Mouse (Mus musculus) embryonic facial prominence, embryonic 14.5 days (tissue): ENCODE results near the gene Ern1. TPM values are rescaled to one million over a fixed set of nuclear protein-coding genes. Genes with fewer than 3 reads are reported as not detected.

ENCODE experiments used
- ATAC-seq: fragments of 200-750 bp; cut with Nextera tagmentation; 2 replicates; pipeline ENCODE4 v1.8.0; 2017; ENCODE audit warnings: low read depth, moderate number of reproducible peaks, moderate TSS enrichment
- DNase-seq: peaks from one replicate; pipeline ENCODE4 v3.0.0-alpha.2; 2015; ENCODE audit warnings: low spot score
- H3K27ac ChIP-seq: fragments of 300-500 bp; sonication (generic); replicated peaks from 2 replicates; pipeline ENCODE4 v1.5.1; 2014; ENCODE audit warnings: low read depth, mild to moderate bottlenecking, low read length, moderate library complexity
- H3K27me3 ChIP-seq: fragments of 300-500 bp; sonication (generic); replicated peaks from 2 replicates; pipeline ENCODE4 v1.6.1; 2014; ENCODE audit warnings: low read length; ENCODE audit not compliant: control insufficient read depth, insufficient read depth
- H3K36me3 ChIP-seq: fragments of 300-500 bp; sonication (generic); 2 replicates; pipeline ENCODE4 v1.6.1; 2014; ENCODE audit warnings: low read length, mixed read lengths; ENCODE audit not compliant: control insufficient read depth, insufficient read depth
- H3K4me1 ChIP-seq: fragments of 300-500 bp; sonication (generic); 2 replicates; pipeline ENCODE4 v1.6.1; 2014; ENCODE audit warnings: antibody characterized with exemption, low read length; ENCODE audit not compliant: control insufficient read depth, insufficient read depth
- H3K4me2 ChIP-seq: fragments of 300-500 bp; sonication (generic); 2 replicates; pipeline ENCODE4 v1.6.1; 2014; ENCODE audit warnings: low read depth, mild to moderate bottlenecking, low read length, moderate library complexity, mixed read lengths
- H3K4me3 ChIP-seq: fragments of 300-500 bp; sonication (generic); 2 replicates; pipeline ENCODE4 v1.5.1; 2014; ENCODE audit warnings: low read depth, mild to moderate bottlenecking, low read length
- H3K9ac ChIP-seq: fragments of 300-500 bp; sonication (generic); 2 replicates; pipeline ENCODE4 v1.6.1; 2014; ENCODE audit warnings: low read depth, mild to moderate bottlenecking, low read length, moderate library complexity, mixed read lengths
- H3K9me3 ChIP-seq: fragments of 300-500 bp; sonication (generic); 2 replicates; pipeline ENCODE4 v1.6.1; 2016; ENCODE audit warnings: low read length; ENCODE audit not compliant: control insufficient read depth
- WGBS: fragments of 180-500 bp; shearing (Covaris S2); extraction: QIAGEN DNeasy Blood & Tissue Kit; methylation state at CpG from one replicate; pipeline ENCODE4 v1.1.7; 2014; 5-methylcytosine and 5-hydroxymethylcytosine counted together
- polyA plus RNA-seq: library from polyadenylated mRNA; unstranded; fragments of >200 nt; fragmentation: Nextera tagmentation; extraction: Ambion mirVana; gene quantifications from 2 replicates; pipeline ENCODE4 v1.2.1, GENCODE M21; 2014

Gene Ern1
- polyA plus RNA-seq, 1 experiment from 2014 or later: 7.0 TPM

DNA sequence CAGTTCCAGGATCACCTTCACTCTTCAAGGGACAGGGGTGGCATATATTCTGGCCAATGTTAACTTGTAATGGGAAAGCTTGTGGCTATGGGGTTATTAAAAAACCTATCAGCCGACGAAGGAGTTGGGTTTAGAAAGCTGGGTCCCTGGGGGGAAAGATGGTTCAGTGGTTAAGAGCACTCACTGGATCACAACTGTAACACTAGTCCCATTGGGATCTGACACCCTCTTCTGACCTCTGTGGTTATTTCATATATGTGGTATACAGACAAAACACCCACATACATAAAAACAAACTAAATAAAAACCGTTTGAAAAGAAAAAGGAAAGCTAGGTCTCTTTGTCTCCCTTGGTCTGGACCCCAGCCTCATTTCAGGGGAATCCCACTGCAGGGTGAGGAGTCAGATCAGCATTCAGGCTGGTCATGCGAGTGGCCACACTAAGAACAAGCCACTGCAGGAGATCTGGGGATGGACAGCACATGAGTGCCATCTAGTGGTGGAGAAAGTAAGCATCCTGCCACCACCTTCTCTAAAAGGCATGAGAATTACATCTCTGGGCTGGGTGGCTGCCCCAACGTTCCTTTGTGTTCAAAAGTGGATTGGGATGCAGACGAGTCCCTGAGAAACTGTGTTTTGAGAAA is 96.0 kb downstream of the Ern1 start:
- H3K27ac ChIP-seq: no peak overlapping the region
- no peaks in the 10 kb centered on the region for H3K27me3 ChIP-seq
- no peaks in the 10 kb centered on the region for H3K9me3 ChIP-seq
- 0 out of 2 replicates have a peak, but pooled peaks cover 4% of the 10 kb centered on the region for H3K36me3 ChIP-seq
- WGBS: 30% methylated on average over 6 of the region's 6 CpGs
- DNase-seq (peak; percentile 79), ATAC-seq (peak; percentile 78)
- no peak overlapping the region for H3K4me2 ChIP-seq
- no peak overlapping the region for H3K9ac ChIP-seq
- no peak overlapping the region for H3K4me3 ChIP-seq
- peaks cover 10% of the 10 kb centered on the region; the same call in 1 of the 2 replicates for H3K4me1 ChIP-seq

DNA sequence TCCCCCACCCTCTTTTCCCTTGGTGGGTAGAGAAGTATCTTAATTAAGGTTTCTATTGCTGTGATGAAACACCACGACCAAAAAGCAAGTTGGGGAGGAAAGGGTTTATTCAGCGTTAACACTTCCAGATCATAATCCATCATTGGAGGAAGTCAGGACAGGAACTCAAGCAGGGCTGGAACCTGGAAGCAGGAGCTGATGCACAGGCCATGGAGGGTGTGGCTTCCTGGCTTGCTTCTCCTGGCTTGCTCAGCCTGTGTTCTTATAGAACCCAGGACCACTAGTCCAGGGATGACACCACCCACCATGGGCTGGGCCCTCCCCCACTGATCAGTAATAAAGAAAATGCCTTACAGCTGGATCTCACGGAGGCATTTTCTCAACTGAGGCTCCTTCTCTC is 96.9 kb downstream of the Ern1 start:
- H3K27ac ChIP-seq: no peak overlapping the region
- no peak for DNase-seq
- H3K9ac ChIP-seq: no peak overlapping the region
- peaks cover 10% of the 10 kb centered on the region; the same call in 1 of the 2 replicates for H3K4me1 ChIP-seq
- 0 out of 2 replicates have a peak, but pooled peaks cover 4% of the 10 kb centered on the region for H3K36me3 ChIP-seq
- no peaks in the 10 kb centered on the region for H3K9me3 ChIP-seq
- H3K4me3 ChIP-seq: no peak overlapping the region
- WGBS: 55% methylated on average over 3 of the region's 3 CpGs
- H3K4me2 ChIP-seq: no peak overlapping the region
- H3K27me3 ChIP-seq: no peaks in the 10 kb centered on the region
- no peak for ATAC-seq

DNA sequence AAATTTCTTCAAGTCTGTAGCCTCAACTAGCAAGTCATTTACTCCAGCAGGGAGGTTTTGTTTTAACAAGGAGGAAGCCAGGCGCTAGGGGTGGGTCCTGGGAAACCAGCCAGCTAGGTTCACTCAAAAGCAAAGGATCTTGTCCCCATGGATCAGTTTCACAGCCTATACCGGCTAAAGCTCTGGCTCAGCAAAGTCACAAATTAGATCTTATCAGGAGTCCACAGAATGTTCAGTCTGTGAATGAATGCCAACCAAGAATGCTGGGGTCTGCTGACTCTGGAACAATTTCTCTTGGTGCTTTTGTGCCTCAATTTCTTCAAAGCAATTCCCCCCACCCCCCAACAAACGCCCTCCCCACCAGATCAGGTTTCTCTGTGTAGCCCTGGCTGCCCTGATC is 98.0 kb downstream of the Ern1 start:
- no peaks in the 10 kb centered on the region for H3K27me3 ChIP-seq
- peak; percentile 72 for DNase-seq
- no peak overlapping the region for H3K9ac ChIP-seq
- H3K36me3 ChIP-seq: 0 out of 2 replicates have a peak, but pooled peaks cover 4% of the 10 kb centered on the region
- H3K27ac ChIP-seq: peak overlapping the region; percentile 52
- ATAC-seq: 0 out of 2 replicates have a peak, but pooled peaks have one; percentile 26
- 7% methylated on average over 3 of the region's 3 CpGs for WGBS
- no peak overlapping the region for H3K4me3 ChIP-seq
- H3K4me1 ChIP-seq: peaks cover 10% of the 10 kb centered on the region; the same call in 1 of the 2 replicates
- H3K9me3 ChIP-seq: no peaks in the 10 kb centered on the region
- no peak overlapping the region for H3K4me2 ChIP-seq

DNA sequence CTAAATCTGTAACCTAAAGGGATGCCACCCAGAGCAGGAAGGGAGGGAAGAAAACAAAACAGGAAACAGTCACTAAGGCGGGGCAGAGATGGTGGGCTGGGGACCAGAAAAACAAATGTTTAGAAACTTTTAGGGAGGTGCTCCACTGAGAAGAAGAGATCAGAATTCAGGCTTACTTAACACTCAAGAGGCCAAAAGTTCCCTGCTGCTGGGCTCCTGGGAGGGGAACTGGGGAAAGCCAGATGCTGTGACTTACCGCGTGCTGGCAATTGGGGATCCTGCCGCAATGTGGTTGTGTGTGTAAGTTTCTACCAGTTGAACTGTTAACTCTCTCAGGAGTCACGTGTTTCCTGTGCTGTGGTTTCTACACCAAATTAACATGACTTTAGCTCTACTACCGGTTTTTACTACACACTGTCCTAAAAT is 99.8 kb downstream of the Ern1 start, which contains the start of gene Icam2:
Icam2 (minus strand) TSS at position 285 of the 426 bp plus-strand sequence.
- Histone ChIP-seq H3K9me3 (no peaks in the 10 kb centered on the region), H3K9ac (no peak within 1 kb of the TSS), H3K36me3 (no peaks in the 10 kb centered on the region), H3K4me1 (peaks cover 10% of the 10 kb centered on the region; the same call in 1 of the 2 replicates), H3K4me2 (no peak within 1 kb of the TSS), H3K4me3 (no peak within 1 kb of the TSS), H3K27me3 (no peaks in the 10 kb centered on the region), H3K27ac (no peak within 1 kb of the TSS)
- DNase-seq: no peak
- ATAC-seq: no peak
- 72% methylated on average over 6 of the region's 6 CpGs for WGBS

GRCm38 (mm10) chr11:106387020-106387419 is 100.6 kb downstream of the Ern1 start:
- no peaks in the 10 kb centered on the region for H3K36me3 ChIP-seq
- H3K4me3 ChIP-seq: no peak overlapping the region
- no peak for ATAC-seq
- no peak overlapping the region for H3K27ac ChIP-seq
- H3K4me2 ChIP-seq: no peak overlapping the region
- H3K9ac ChIP-seq: no peak overlapping the region
- DNase-seq: no peak
- WGBS: 75% methylated on average over 6 of the region's 6 CpGs
- H3K27me3 ChIP-seq: no peaks in the 10 kb centered on the region
- peaks cover 10% of the 10 kb centered on the region; the same call in 1 of the 2 replicates for H3K4me1 ChIP-seq
- no peaks in the 10 kb centered on the region for H3K9me3 ChIP-seq

DNA sequence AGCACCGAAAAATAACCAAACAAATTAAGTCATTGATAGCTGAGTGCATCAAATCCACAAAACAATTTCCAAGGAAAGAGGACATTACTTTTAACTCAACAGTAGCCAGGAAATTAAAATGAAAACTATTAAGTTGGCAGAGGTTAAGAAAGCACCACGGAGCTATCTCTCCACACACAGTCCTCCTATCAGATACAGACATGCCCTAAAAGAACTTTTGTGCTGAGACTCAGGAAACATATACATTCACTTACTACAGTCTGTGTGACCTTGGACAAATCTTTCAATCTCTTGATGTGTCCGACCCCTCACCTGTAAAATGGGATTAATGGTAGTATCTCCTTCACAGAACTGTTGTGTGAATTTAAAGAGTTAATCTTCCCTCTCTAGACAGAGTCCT is 101.2 kb downstream of the Ern1 start:
- Histone ChIP-seq H3K27me3 (no peaks in the 10 kb centered on the region), H3K4me2 (no peak overlapping the region), H3K9me3 (no peaks in the 10 kb centered on the region), H3K4me1 (peaks cover 10% of the 10 kb centered on the region; the same call in 1 of the 2 replicates), H3K4me3 (no peak overlapping the region), H3K36me3 (no peaks in the 10 kb centered on the region), H3K27ac (no peak overlapping the region), H3K9ac (no peak overlapping the region)
- 88% methylated on average over 3 of the region's 3 CpGs for whole genome bisulfite sequencing
- ATAC-seq (no peak), DNase-seq (no peak)

- no peak overlapping the region for H3K9ac ChIP-seq
- H3K4me3 ChIP-seq: no peak overlapping the region
- H3K36me3 ChIP-seq: no peaks in the 10 kb centered on the region
- WGBS: 75% methylated on average over 6 of the region's 6 CpGs
- H3K9me3 ChIP-seq: no peaks in the 10 kb centered on the region
- H3K4me1 ChIP-seq: no peaks in the 10 kb centered on the region
- no peak overlapping the region for H3K4me2 ChIP-seq
- no peak for DNase-seq
- no peak for ATAC-seq
- H3K27me3 ChIP-seq: no peaks in the 10 kb centered on the region
- H3K27ac ChIP-seq: peak overlapping the region; percentile 57
These were observed 104.4 kb downstream of the Ern1 start for GRCm38 (mm10) chr11:106383051-106383790.

DNA sequence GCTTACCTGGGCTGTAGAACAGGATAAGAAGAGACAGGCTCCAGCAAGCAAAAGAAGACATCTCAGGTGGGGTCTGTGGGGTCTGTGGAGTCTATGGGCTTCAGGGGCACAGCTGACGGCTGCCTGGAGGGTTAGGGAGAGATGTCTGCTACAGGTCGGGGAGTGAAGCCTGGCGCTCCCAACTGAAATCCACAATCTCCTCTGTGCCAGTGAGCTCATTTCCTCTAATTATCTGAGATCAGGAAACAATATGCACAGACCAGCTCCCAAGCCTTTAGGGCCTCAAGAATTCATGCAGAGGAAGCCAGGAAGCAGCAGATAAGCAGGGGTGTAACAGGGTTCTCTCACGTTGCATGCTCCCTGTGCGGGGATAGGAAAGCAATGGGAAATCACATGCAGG is 105.2 kb downstream of the Ern1 start:
- H3K27me3 ChIP-seq: no peaks in the 10 kb centered on the region

More for the DNA sequence above, 105.2 kb downstream of the Ern1 start:
- no peaks in the 10 kb centered on the region for H3K9me3 ChIP-seq
- ATAC-seq (no peak), DNase-seq (peak; percentile 62)
- H3K36me3 ChIP-seq: no peaks in the 10 kb centered on the region
- H3K27ac ChIP-seq: peak overlapping the region; percentile 67
- H3K4me2 ChIP-seq: no peak overlapping the region
- WGBS: 39% methylated on average over 5 of the region's 5 CpGs
- 0 out of 2 replicates have a peak overlapping the region, but pooled peaks have one; percentile 6 for H3K4me3 ChIP-seq
- H3K4me1 ChIP-seq: no peaks in the 10 kb centered on the region
- no peak overlapping the region; the same call in 1 of the 2 replicates for H3K9ac ChIP-seq
